Mouse (Mus musculus) small intestine, adult 2 months (tissue): ENCODE results near the gene Vmn1r195.
"Not testable (repeated sequence)": the region's sequence is repeated elsewhere in the genome, so short reads cannot be mapped to it uniquely, and the experiment has no call there.

Experiments used
- CTCF ChIP-seq: fragments of 200-500 bp; IDR thresholded peaks from 2 replicates; pipeline ENCODE4 v1.5.1; 2012; ENCODE audit warnings: low read depth, mild to moderate bottlenecking, control low read depth, inconsistent platforms, low read length, moderate library complexity, mixed read lengths; ENCODE audit not compliant: insufficient replicate concordance, insufficient read length; ENCODE audit errors: extremely low read depth
- POLR2A ChIP-seq: fragments of 200-500 bp; IDR thresholded peaks from 2 replicates; pipeline ENCODE4 v1.6.1; 2012; ENCODE audit warnings: low read depth, mild to moderate bottlenecking, control low read depth, inconsistent platforms, low read length, moderate library complexity

- TF ChIP-seq CTCF, POLR2A: not testable (repeated sequence)
Measured at GRCm38 (mm10) chr13:22308075-22308474, 37.8 kb downstream of the Vmn1r195 start.
